Mouse (Mus musculus) heart, embryonic 11.5 days (tissue): ENCODE data around the gene Unc79. TPM values are rescaled to one million over a fixed set of nuclear protein-coding genes. Genes with fewer than 3 reads are reported as not detected.

ENCODE experiments used
- ATAC-seq: fragments of 200-750 bp; cut with Nextera tagmentation; replicated peaks from 2 replicates; pipeline ENCODE4 v1.8.0; 2017; ENCODE audit warnings: moderate library complexity; ENCODE audit not compliant: insufficient number of reproducible peaks, low FRiP score, low TSS enrichment
- H3K27ac ChIP-seq: fragments of 300-500 bp; sonication (generic); 2 replicates; pipeline ENCODE4 v1.5.1; 2014; ENCODE audit warnings: mild to moderate bottlenecking, low read depth, low read length
- H3K27me3 ChIP-seq: fragments of 300-500 bp; sonication (generic); 2 replicates; pipeline ENCODE4 v1.6.1; 2014; ENCODE audit warnings: mild to moderate bottlenecking, low read length, mixed read lengths; ENCODE audit not compliant: control insufficient read depth, insufficient read depth
- H3K36me3 ChIP-seq: fragments of 300-500 bp; sonication (generic); 2 replicates; pipeline ENCODE4 v1.6.1; 2014; ENCODE audit warnings: mild to moderate bottlenecking, low read length, moderate library complexity, mixed read lengths; ENCODE audit not compliant: control insufficient read depth, insufficient read depth
- H3K4me1 ChIP-seq: fragments of 300-500 bp; sonication (generic); 2 replicates; pipeline ENCODE4 v1.6.1; 2014; ENCODE audit warnings: low read length; ENCODE audit not compliant: control insufficient read depth, insufficient read depth
- H3K4me2 ChIP-seq: fragments of 300-500 bp; sonication (generic); 2 replicates; pipeline ENCODE4 v1.6.1; 2014; ENCODE audit warnings: mild to moderate bottlenecking, moderate library complexity
- H3K4me3 ChIP-seq: fragments of 300-500 bp; sonication (generic); 2 replicates; pipeline ENCODE4 v1.5.1; 2014; ENCODE audit warnings: low read depth, low read length
- H3K9ac ChIP-seq: fragments of 300-500 bp; sonication (generic); 2 replicates; pipeline ENCODE4 v1.6.1; 2014; ENCODE audit warnings: mild to moderate bottlenecking, low read depth, low read length, moderate library complexity
- H3K9me3 ChIP-seq: fragments of 300-500 bp; sonication (generic); replicated peaks from 2 replicates; pipeline ENCODE4 v1.6.1; 2016; ENCODE audit warnings: low read length; ENCODE audit not compliant: control insufficient read depth
- WGBS: fragments of 180-500 bp; shearing (Covaris S2); extraction: QIAGEN DNeasy Blood & Tissue Kit; methylation state at CpG from one replicate; pipeline ENCODE4 v1.1.7; 2014; ENCODE audit not compliant: insufficient replicate concordance; 5-methylcytosine and 5-hydroxymethylcytosine counted together
- polyA plus RNA-seq: library from polyadenylated mRNA; unstranded; fragments of >200 nt; fragmentation: Nextera tagmentation; extraction: Ambion mirVana; gene quantifications from 2 replicates; pipeline ENCODE4 v1.2.1, GENCODE M21; 2014

Gene Unc79
- polyA plus RNA-seq, 1 experiment from 2014 or later: 0.16 TPM

DNA sequence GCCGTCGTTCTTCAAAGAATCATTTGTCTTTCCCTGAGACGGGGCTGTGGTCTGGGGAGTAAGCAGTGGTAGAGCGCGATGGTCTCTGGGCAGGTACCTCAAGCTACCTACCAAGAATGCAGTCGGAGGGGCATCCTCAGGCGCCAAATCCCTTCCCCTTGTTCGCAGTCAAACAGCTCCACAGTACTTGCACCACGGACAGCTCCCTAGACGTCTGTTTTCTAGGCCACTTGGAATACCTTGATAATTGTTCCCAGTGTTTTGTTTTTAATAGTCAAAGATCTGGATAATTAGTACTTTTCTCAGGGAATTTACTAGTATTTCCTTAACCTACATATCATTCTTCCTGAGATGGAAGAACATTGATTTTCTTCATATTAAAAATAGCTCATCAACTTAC lies 833 bp upstream of the Unc79 start:
- H3K4me3 ChIP-seq: no peak overlapping the region
- no peak overlapping the region for H3K27ac ChIP-seq
- WGBS: 21% methylated on average over 10 of the region's 10 CpGs
- H3K9me3 ChIP-seq: no peaks in the 10 kb centered on the region
- H3K4me1 ChIP-seq: 0 out of 2 replicates have a peak, but pooled peaks cover 4% of the 10 kb centered on the region
- H3K27me3 ChIP-seq: peaks cover 13% of the 10 kb centered on the region
- no peak overlapping the region for H3K4me2 ChIP-seq
- ATAC-seq: no peak
- H3K36me3 ChIP-seq: no peaks in the 10 kb centered on the region
- H3K9ac ChIP-seq: no peak overlapping the region

DNA sequence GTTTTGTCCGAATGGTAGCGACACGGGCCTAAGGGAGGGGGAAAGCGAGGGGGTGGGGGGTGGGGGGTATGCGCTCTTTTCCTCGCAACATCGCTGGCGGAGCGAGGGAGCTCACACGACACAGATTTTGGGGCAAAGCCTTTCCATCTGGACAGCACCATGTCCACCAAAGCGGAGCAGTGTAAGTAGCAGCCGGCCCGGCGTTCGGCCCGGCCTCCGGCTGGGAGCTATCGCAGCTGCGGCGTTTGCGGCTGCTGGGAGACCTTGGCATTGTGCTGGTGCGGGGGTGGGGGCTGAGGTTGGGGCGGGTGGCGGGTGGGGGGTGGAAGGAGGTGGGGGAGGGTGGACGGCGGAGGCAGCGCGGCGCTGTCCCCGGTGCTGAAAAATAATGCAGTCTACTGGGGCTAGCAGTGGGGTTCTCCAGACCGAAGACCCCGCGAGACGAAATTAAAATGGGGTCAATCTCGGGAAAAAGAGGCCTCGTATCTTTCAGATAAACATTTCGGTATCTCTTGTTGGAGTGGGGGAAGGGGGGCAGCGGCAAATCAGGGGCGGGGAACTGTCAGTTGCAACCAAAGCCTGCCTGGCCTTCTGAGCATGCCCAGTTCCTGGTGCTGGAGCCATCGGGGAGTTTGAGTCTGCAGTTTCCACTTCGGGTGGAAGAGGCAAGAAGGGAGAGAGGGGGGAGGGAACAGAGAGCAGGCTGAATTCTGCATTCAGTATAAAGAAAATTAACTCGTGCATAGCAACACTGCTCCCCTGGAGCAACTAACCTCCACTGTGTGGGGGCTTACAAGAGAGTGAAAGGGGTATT lies 943 bp downstream of the Unc79 start:
- no peaks in the 10 kb centered on the region for H3K36me3 ChIP-seq
- H3K9ac ChIP-seq: no peak overlapping the region
- peak overlapping the region; percentile 57 for H3K4me3 ChIP-seq
- peaks cover 13% of the 10 kb centered on the region for H3K27me3 ChIP-seq
- peak; percentile 59; the same call in 1 of the 2 replicates for ATAC-seq
- peak overlapping the region; percentile 91 for H3K4me2 ChIP-seq
- H3K27ac ChIP-seq: no peak overlapping the region
- under 1% methylated on average over 41 of the region's 42 CpGs for WGBS
- no peaks in the 10 kb centered on the region for H3K9me3 ChIP-seq
- 0 out of 2 replicates have a peak, but pooled peaks cover 4% of the 10 kb centered on the region for H3K4me1 ChIP-seq

- no peak overlapping the region for H3K4me2 ChIP-seq
- no peaks in the 10 kb centered on the region for H3K4me1 ChIP-seq
- ATAC-seq: no peak
- H3K36me3 ChIP-seq: no peaks in the 10 kb centered on the region
- no peak overlapping the region for H3K27ac ChIP-seq
- 84% methylated on average over 7 of the region's 7 CpGs for WGBS
- H3K9me3 ChIP-seq: no peaks in the 10 kb centered on the region
- H3K9ac ChIP-seq: no peak overlapping the region
- H3K27me3 ChIP-seq: no peaks in the 10 kb centered on the region
- H3K4me3 ChIP-seq: no peak overlapping the region
Observed at GRCm38 (mm10) chr12:102960051-102960775, 11.6 kb downstream of the Unc79 start.

DNA sequence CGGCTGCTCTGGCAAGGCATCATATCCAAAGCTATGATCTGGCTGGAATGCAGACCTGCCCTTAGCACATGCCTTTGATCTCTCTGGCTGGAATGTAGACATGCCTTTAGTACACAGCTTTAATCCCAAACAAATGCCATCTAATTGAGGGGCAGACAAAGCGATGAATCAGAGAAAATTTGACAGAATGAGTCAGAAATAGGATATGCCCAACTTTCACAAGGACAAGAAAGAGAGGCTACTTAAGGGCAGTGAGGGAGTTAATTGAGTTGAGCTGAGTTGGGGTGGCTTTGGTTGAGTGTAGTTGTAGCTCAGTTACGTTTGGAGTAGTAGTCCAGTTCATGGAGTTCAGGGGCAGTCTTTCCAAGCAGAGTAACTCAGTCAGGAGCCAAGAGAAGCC lies 12.4 kb downstream of the Unc79 start:
- ATAC-seq: no peak
- no peaks in the 10 kb centered on the region for H3K4me1 ChIP-seq
- 57% methylated on average over 3 of the region's 3 CpGs for WGBS
- no peaks in the 10 kb centered on the region for H3K9me3 ChIP-seq
- H3K27ac ChIP-seq: no peak overlapping the region
- H3K27me3 ChIP-seq: no peaks in the 10 kb centered on the region
- no peaks in the 10 kb centered on the region for H3K36me3 ChIP-seq
- no peak overlapping the region for H3K4me2 ChIP-seq
- H3K9ac ChIP-seq: no peak overlapping the region
- H3K4me3 ChIP-seq: no peak overlapping the region

- ATAC-seq: no peak
- no peaks in the 10 kb centered on the region for H3K36me3 ChIP-seq
- H3K9me3 ChIP-seq: no peaks in the 10 kb centered on the region
- H3K4me1 ChIP-seq: no peaks in the 10 kb centered on the region
- H3K27ac ChIP-seq: no peak overlapping the region
- WGBS: 78% methylated on average over 3 of the region's 3 CpGs
- H3K4me2 ChIP-seq: no peak overlapping the region
- no peak overlapping the region for H3K9ac ChIP-seq
- no peaks in the 10 kb centered on the region for H3K27me3 ChIP-seq
- no peak overlapping the region for H3K4me3 ChIP-seq
Observed at GRCm38 (mm10) chr12:102964486-102964885, 15.8 kb downstream of the Unc79 start.

GRCm38 (mm10) chr12:102980584-102980983 lies 31.9 kb downstream of the Unc79 start:
- no peaks in the 10 kb centered on the region for H3K27me3 ChIP-seq
- H3K9me3 ChIP-seq: no peaks in the 10 kb centered on the region
- H3K27ac ChIP-seq: no peak overlapping the region
- no peak overlapping the region for H3K9ac ChIP-seq
- H3K4me2 ChIP-seq: no peak overlapping the region
- no peaks in the 10 kb centered on the region for H3K36me3 ChIP-seq
- H3K4me3 ChIP-seq: no peak overlapping the region
- 57% methylated on average over 4 of the region's 4 CpGs for WGBS
- no peak for ATAC-seq
- H3K4me1 ChIP-seq: no peaks in the 10 kb centered on the region

- Histone ChIP-seq H3K9ac (no peak overlapping the region), H3K27me3 (no peaks in the 10 kb centered on the region), H3K4me3 (no peak overlapping the region), H3K27ac (no peak overlapping the region), H3K36me3 (no peaks in the 10 kb centered on the region), H3K4me1 (no peaks in the 10 kb centered on the region), H3K4me2 (no peak overlapping the region), H3K9me3 (no peaks in the 10 kb centered on the region)
- 83% methylated on average over 3 of the region's 3 CpGs for WGBS
- no peak for ATAC-seq
Observed at GRCm38 (mm10) chr12:102981543-102981942, 32.9 kb downstream of the Unc79 start.

DNA sequence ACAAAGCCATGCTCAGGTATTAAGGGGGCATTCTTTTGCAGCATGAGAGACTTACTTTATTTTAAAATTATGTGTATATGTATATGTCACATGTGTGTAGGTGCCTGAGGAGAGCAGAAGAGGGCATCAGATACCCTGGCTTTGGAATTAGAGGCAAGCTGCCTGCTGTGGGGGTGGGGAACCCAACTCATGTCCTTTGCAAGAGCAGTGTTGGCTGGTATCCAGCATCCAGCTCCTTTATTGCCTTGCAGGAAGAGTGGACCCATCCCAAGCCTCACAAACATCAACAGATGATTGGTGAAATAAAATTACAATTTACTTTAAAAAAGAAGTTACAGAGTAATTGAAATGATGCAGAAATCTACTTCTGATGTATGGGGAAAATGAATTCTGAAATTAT lies 36.7 kb downstream of the Unc79 start:
- H3K36me3 ChIP-seq: no peaks in the 10 kb centered on the region
- H3K9ac ChIP-seq: no peak overlapping the region
- ATAC-seq: no peak

More for the DNA sequence above, 36.7 kb downstream of the Unc79 start:
- no peaks in the 10 kb centered on the region for H3K27me3 ChIP-seq
- H3K4me3 ChIP-seq: no peak overlapping the region
- H3K4me1 ChIP-seq: no peaks in the 10 kb centered on the region
- H3K9me3 ChIP-seq: no peaks in the 10 kb centered on the region
- no peak overlapping the region for H3K4me2 ChIP-seq
- no peak overlapping the region for H3K27ac ChIP-seq
